Mouse (Mus musculus) bone marrow macrophage, adult 2 months (primary cell): ENCODE data around the gene Btf3l4. TPM values are rescaled to one million over a fixed set of nuclear protein-coding genes. Genes with fewer than 3 reads are reported as not detected.

Experiments used
- H3K27ac ChIP-seq: 2 replicates; pipeline ENCODE4 v1.5.1; 2012; ENCODE audit warnings: low read depth, low read length; ENCODE audit not compliant: insufficient read depth
- H3K4me1 ChIP-seq: 2 replicates; pipeline ENCODE4 v1.6.1; 2012; ENCODE audit warnings: low read length; ENCODE audit not compliant: control insufficient read depth, insufficient read depth
- H3K4me3 ChIP-seq: 2 replicates; pipeline ENCODE4 v1.5.1; 2012; ENCODE audit warnings: mild to moderate bottlenecking, low read length, moderate library complexity; ENCODE audit not compliant: insufficient read depth
- CTCF ChIP-seq: IDR thresholded peaks from 2 replicates; pipeline ENCODE4 v1.5.1; 2012; ENCODE audit warnings: low read depth, mild to moderate bottlenecking, low read length, moderate library complexity
- POLR2A ChIP-seq: IDR thresholded peaks from 2 replicates; pipeline ENCODE4 v1.6.1; 2012; ENCODE audit warnings: mild to moderate bottlenecking, low read depth, low read length, borderline replicate concordance
- polyA plus RNA-seq: library from polyadenylated mRNA; stranded (reverse); fragments of >200 nt; gene quantifications from 2 replicates; pipeline ENCODE4 v1.2.4, GENCODE M21; 2012; ENCODE audit not compliant: missing spikeins, insufficient read depth, insufficient read length

Btf3l4 gene
- polyA plus RNA-seq, 1 experiment = 51.1 TPM

GRCm38 (mm10) chr4:108843336-108843735 is 9.9 kb upstream of the Btf3l4 start:
- Histone ChIP-seq H3K4me3 (no peak overlapping the region), H3K27ac (no peak overlapping the region), H3K4me1 (peaks cover 6% of the 10 kb centered on the region)
- TF ChIP-seq CTCF = no peak
- no peak for TF ChIP-seq POLR2A

- Histone ChIP-seq H3K4me1 (peaks cover 13% of the 10 kb centered on the region), H3K4me3 (no peak overlapping the region), H3K27ac (no peak overlapping the region)
- no peak for TF ChIP-seq CTCF
- TF ChIP-seq POLR2A = no peak
Measured at GRCm38 (mm10) chr4:108841920-108842578, 8.6 kb upstream of the Btf3l4 start.

- no peak overlapping the region for H3K27ac ChIP-seq
- TF ChIP-seq POLR2A (no peak), CTCF (no peak)
- H3K4me3 ChIP-seq = no peak overlapping the region
- H3K4me1 ChIP-seq = peaks cover 20% of the 10 kb centered on the region
Measured at GRCm38 (mm10) chr4:108838031-108838430, 4.6 kb upstream of the Btf3l4 start.

GRCm38 (mm10) chr4:108835496-108835895 is 2.1 kb upstream of the Btf3l4 start:
- TF ChIP-seq CTCF (no peak), POLR2A (no peak)
- peak overlapping the region; percentile 80; the same call in 1 of the 2 replicates for H3K27ac ChIP-seq
- peaks cover 24% of the 10 kb centered on the region for H3K4me1 ChIP-seq
- peak overlapping the region; percentile 99 for H3K4me3 ChIP-seq

- Histone ChIP-seq H3K4me1 (peaks cover 24% of the 10 kb centered on the region), H3K27ac (peak overlapping the region; percentile 80), H3K4me3 (peak overlapping the region; percentile 99)
- no peak for TF ChIP-seq POLR2A
- no peak for TF ChIP-seq CTCF
Measured at GRCm38 (mm10) chr4:108834971-108835311, 1.5 kb upstream of the Btf3l4 start.

- TF ChIP-seq POLR2A (no peak), CTCF (no peak)
- Histone ChIP-seq H3K27ac (peak within 1 kb of the TSS; percentile 80), H3K4me1 (peaks cover 24% of the 10 kb centered on the region), H3K4me3 (peak within 1 kb of the TSS; percentile 99)
Measured at GRCm38 (mm10) chr4:108834115-108834970, 929 bp upstream of the Btf3l4 start, which contains the start of gene Txndc12. Txndc12 (plus strand) TSS chr4:108834601.

- peaks cover 26% of the 10 kb centered on the region for H3K4me1 ChIP-seq
- peak overlapping the region; percentile 99 for H3K4me3 ChIP-seq
- H3K27ac ChIP-seq = peak overlapping the region; percentile 80
- TF ChIP-seq CTCF (no peak), POLR2A (no peak)
Measured at GRCm38 (mm10) chr4:108833828-108834114, 357 bp upstream of the Btf3l4 start.

- Histone ChIP-seq H3K4me1 (peaks cover 11% of the 10 kb centered on the region), H3K27ac (no peak overlapping the region), H3K4me3 (no peak overlapping the region)
- TF ChIP-seq POLR2A (no peak), CTCF (no peak)
Measured at GRCm38 (mm10) chr4:108830698-108831097, 2.7 kb downstream of the Btf3l4 start.

GRCm38 (mm10) chr4:108826643-108827042 is 6.8 kb downstream of the Btf3l4 start:
- TF ChIP-seq CTCF (no peak), POLR2A (no peak)
- H3K4me1 ChIP-seq = peaks cover 6% of the 10 kb centered on the region
- no peak overlapping the region for H3K4me3 ChIP-seq
- no peak overlapping the region for H3K27ac ChIP-seq

GRCm38 (mm10) chr4:108826096-108826495 is 7.3 kb downstream of the Btf3l4 start:
- Histone ChIP-seq H3K4me3 (no peak overlapping the region), H3K4me1 (peaks cover 5% of the 10 kb centered on the region; the same call in 1 of the 2 replicates), H3K27ac (no peak overlapping the region)
- TF ChIP-seq CTCF = no peak
- no peak for TF ChIP-seq POLR2A
